Mouse (Mus musculus) neural tube, embryonic 14.5 days (tissue): ENCODE results near the gene Gm572. TPM values are rescaled to one million over a fixed set of nuclear protein-coding genes. Genes with fewer than 3 reads are reported as not detected.

Source experiments
- ATAC-seq: fragments of 200-750 bp; cut with Nextera tagmentation; 2 replicates; pipeline ENCODE4 v1.8.0; 2017; ENCODE audit warnings: low read depth, mild to moderate bottlenecking, moderate TSS enrichment, moderate library complexity
- H3K27ac ChIP-seq: fragments of 300-500 bp; sonication (generic); 2 replicates; pipeline ENCODE4 v1.5.1; 2014; ENCODE audit warnings: low read depth, mild to moderate bottlenecking, control low read depth, low read length, moderate library complexity, mixed read lengths
- H3K27me3 ChIP-seq: fragments of 300-500 bp; sonication (generic); 2 replicates; pipeline ENCODE4 v1.6.1; 2014; ENCODE audit warnings: low read length; ENCODE audit not compliant: control insufficient read depth, insufficient read depth
- H3K36me3 ChIP-seq: fragments of 300-500 bp; sonication (generic); 2 replicates; pipeline ENCODE4 v1.6.1; 2014; ENCODE audit warnings: low read length, mixed read lengths; ENCODE audit not compliant: control insufficient read depth, insufficient read depth
- H3K4me1 ChIP-seq: fragments of 300-500 bp; sonication (generic); 2 replicates; pipeline ENCODE4 v1.6.1; 2014; ENCODE audit warnings: low read length; ENCODE audit not compliant: control insufficient read depth, insufficient read depth
- H3K4me2 ChIP-seq: fragments of 300-500 bp; sonication (generic); 2 replicates; pipeline ENCODE4 v1.6.1; 2014; ENCODE audit warnings: mild to moderate bottlenecking, low read depth, low read length, control low read depth
- H3K4me3 ChIP-seq: fragments of 300-500 bp; sonication (generic); 2 replicates; pipeline ENCODE4 v1.5.1; 2014; ENCODE audit warnings: low read depth, low read length, control low read depth, mixed read lengths
- H3K9ac ChIP-seq: fragments of 300-500 bp; sonication (generic); replicated peaks from 2 replicates; pipeline ENCODE4 v1.6.1; 2014; ENCODE audit warnings: low read depth, mild to moderate bottlenecking, control low read depth, low read length, mixed read lengths
- H3K9me3 ChIP-seq: fragments of 300-500 bp; sonication (generic); 2 replicates; pipeline ENCODE4 v1.6.1; 2016; ENCODE audit warnings: low read length; ENCODE audit not compliant: control insufficient read depth
- WGBS: fragments of 180-500 bp; shearing (Covaris S2); extraction: QIAGEN DNeasy Blood & Tissue Kit; methylation state at CpG from one replicate; pipeline ENCODE4 v1.1.7; 2014; 5-methylcytosine and 5-hydroxymethylcytosine counted together
- polyA plus RNA-seq: library from polyadenylated mRNA; unstranded; fragments of >200 nt; fragmentation: Nextera tagmentation; extraction: Ambion mirVana; gene quantifications from 2 replicates; pipeline ENCODE4 v1.2.1, GENCODE M21; 2014

Gene Gm572
- polyA plus RNA-seq, 1 experiment from 2014 or later: not detected

GRCm38 (mm10) chr4:148632013-148632692 lies 11.0 kb upstream of the Gm572 start:
- Histone ChIP-seq H3K9me3 (no peaks in the 10 kb centered on the region), H3K4me1 (0 out of 2 replicates have a peak, but pooled peaks cover 2% of the 10 kb centered on the region), H3K36me3 (no peaks in the 10 kb centered on the region), H3K4me2 (no peak overlapping the region), H3K27ac (no peak overlapping the region), H3K4me3 (no peak overlapping the region), H3K9ac (no peak overlapping the region), H3K27me3 (no peaks in the 10 kb centered on the region)
- 78% methylated on average over 3 of the region's 3 CpGs for WGBS
- ATAC-seq: no peak

- no peak for ATAC-seq
- H3K9ac ChIP-seq: no peak overlapping the region
- H3K4me3 ChIP-seq: no peak overlapping the region
- H3K36me3 ChIP-seq: no peaks in the 10 kb centered on the region
- no peak overlapping the region for H3K4me2 ChIP-seq
- no peaks in the 10 kb centered on the region for H3K4me1 ChIP-seq
- H3K9me3 ChIP-seq: no peaks in the 10 kb centered on the region
- 51% methylated on average over 2 of the region's 2 CpGs for WGBS
- H3K27ac ChIP-seq: no peak overlapping the region
- H3K27me3 ChIP-seq: no peaks in the 10 kb centered on the region
Measured at GRCm38 (mm10) chr4:148633395-148634061, 9.6 kb upstream of the Gm572 start.

GRCm38 (mm10) chr4:148635309-148635708 lies 7.8 kb upstream of the Gm572 start:
- no peak for ATAC-seq
- no peak overlapping the region for H3K9ac ChIP-seq
- H3K9me3 ChIP-seq: no peaks in the 10 kb centered on the region
- no peak overlapping the region for H3K27ac ChIP-seq
- H3K36me3 ChIP-seq: no peaks in the 10 kb centered on the region
- H3K4me2 ChIP-seq: no peak overlapping the region
- H3K4me1 ChIP-seq: no peaks in the 10 kb centered on the region
- 74% methylated on average over 2 of the region's 2 CpGs for WGBS
- no peaks in the 10 kb centered on the region for H3K27me3 ChIP-seq
- no peak overlapping the region for H3K4me3 ChIP-seq

DNA sequence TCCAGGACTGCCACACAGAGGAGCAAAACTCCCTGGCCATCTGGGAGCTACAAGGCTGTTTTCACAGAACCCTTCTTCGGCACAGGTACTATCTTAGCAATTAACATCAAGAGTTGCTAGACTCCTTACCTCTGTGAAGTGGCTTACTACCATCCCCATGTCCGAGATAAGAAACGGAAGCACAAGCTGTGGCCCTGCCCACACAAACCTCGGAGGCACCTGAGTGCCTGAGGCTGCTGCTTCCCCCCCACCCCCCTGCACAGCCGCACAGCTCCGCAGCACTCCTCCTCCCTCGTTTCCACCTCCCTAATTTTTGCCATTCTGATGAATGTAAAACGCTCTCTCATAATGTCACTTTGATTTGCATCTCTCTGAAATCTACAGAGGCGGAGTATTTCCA lies 4.8 kb upstream of the Gm572 start:
- no peak overlapping the region for H3K9ac ChIP-seq
- H3K27ac ChIP-seq: no peak overlapping the region
- H3K36me3 ChIP-seq: no peaks in the 10 kb centered on the region
- H3K4me3 ChIP-seq: no peak overlapping the region
- H3K9me3 ChIP-seq: no peaks in the 10 kb centered on the region
- no peaks in the 10 kb centered on the region for H3K4me1 ChIP-seq
- no peak for ATAC-seq
- H3K4me2 ChIP-seq: no peak overlapping the region
- no peaks in the 10 kb centered on the region for H3K27me3 ChIP-seq
- 59% methylated on average over 9 of the region's 9 CpGs for WGBS

DNA sequence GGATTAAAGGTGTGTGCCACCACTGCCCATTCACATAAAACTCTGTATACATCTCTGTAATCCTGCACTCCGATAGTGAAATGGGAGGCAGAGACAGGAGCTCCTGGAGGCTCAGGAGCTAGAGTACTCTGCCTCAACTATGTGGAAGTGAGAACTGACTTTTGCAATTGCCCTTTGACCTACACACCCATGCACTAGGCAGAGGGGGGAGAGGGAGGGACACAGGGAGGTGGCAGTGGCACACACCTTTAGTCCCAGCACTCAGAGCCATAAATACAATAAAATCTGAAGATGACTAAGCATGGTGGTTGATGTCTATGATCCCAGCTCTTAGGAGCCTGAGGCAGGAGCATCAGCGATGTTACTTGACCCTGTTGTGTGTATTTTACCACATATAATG lies 3.7 kb upstream of the Gm572 start:
- no peaks in the 10 kb centered on the region for H3K27me3 ChIP-seq
- H3K4me1 ChIP-seq: no peaks in the 10 kb centered on the region
- no peak overlapping the region for H3K9ac ChIP-seq
- H3K9me3 ChIP-seq: no peaks in the 10 kb centered on the region
- WGBS: 92% methylated on average over 2 of the region's 2 CpGs
- no peak for ATAC-seq
- H3K36me3 ChIP-seq: no peaks in the 10 kb centered on the region
- H3K4me2 ChIP-seq: no peak overlapping the region
- H3K27ac ChIP-seq: no peak overlapping the region
- no peak overlapping the region for H3K4me3 ChIP-seq

GRCm38 (mm10) chr4:148641121-148641520 lies 2.0 kb upstream of the Gm572 start:
- H3K9me3 ChIP-seq: no peaks in the 10 kb centered on the region
- no peaks in the 10 kb centered on the region for H3K27me3 ChIP-seq
- no peak overlapping the region for H3K4me2 ChIP-seq
- H3K9ac ChIP-seq: no peak overlapping the region
- no peaks in the 10 kb centered on the region for H3K4me1 ChIP-seq
- no peak for ATAC-seq
- WGBS: 76% methylated on average over 5 of the region's 5 CpGs
- no peaks in the 10 kb centered on the region for H3K36me3 ChIP-seq
- H3K4me3 ChIP-seq: no peak overlapping the region
- no peak overlapping the region for H3K27ac ChIP-seq

DNA sequence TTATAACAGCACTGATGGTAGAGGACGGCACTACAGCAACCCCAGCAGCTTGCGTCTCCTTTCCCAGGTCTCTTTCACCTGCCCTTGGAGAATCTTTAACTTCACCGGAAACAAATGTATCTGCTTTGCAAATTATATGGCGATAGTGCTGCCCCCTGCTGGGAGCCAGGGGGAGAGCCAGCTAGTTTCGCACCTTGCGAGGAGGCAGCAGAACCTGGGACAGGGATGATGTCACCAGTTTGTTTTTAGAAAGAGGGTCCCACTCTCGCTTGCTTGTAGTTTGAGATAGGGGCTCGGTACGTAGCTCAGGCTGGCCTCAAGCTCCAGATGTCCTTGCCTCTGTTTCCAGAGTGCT lies 1.0 kb downstream of the Gm572 start:
- H3K27me3 ChIP-seq: no peaks in the 10 kb centered on the region
- H3K4me2 ChIP-seq: peak overlapping the region; percentile 32; the same call in 1 of the 2 replicates
- ATAC-seq: 0 out of 2 replicates have a peak, but pooled peaks have one; percentile 31
- H3K27ac ChIP-seq: no peak overlapping the region
- WGBS: 5% methylated on average over 9 of the region's 9 CpGs
- no peaks in the 10 kb centered on the region for H3K9me3 ChIP-seq
- H3K36me3 ChIP-seq: no peaks in the 10 kb centered on the region
- H3K9ac ChIP-seq: no peak overlapping the region
- no peak overlapping the region for H3K4me3 ChIP-seq
- H3K4me1 ChIP-seq: no peaks in the 10 kb centered on the region

- no peaks in the 10 kb centered on the region for H3K4me1 ChIP-seq
- H3K9ac ChIP-seq: no peak overlapping the region
- H3K9me3 ChIP-seq: no peaks in the 10 kb centered on the region
- no peak overlapping the region for H3K27ac ChIP-seq
- H3K4me2 ChIP-seq: no peak overlapping the region
- ATAC-seq: no peak
- no peak overlapping the region for H3K4me3 ChIP-seq
- H3K36me3 ChIP-seq: no peaks in the 10 kb centered on the region
- H3K27me3 ChIP-seq: no peaks in the 10 kb centered on the region
- WGBS: 93% methylated on average over 6 of the region's 6 CpGs
Measured at GRCm38 (mm10) chr4:148644926-148645325, 1.8 kb downstream of the Gm572 start.

GRCm38 (mm10) chr4:148646616-148647015 lies 3.5 kb downstream of the Gm572 start:
- Histone ChIP-seq H3K27ac (no peak overlapping the region), H3K4me2 (no peak overlapping the region), H3K27me3 (no peaks in the 10 kb centered on the region), H3K9me3 (no peaks in the 10 kb centered on the region), H3K9ac (no peak overlapping the region), H3K4me3 (no peak overlapping the region), H3K4me1 (no peaks in the 10 kb centered on the region), H3K36me3 (no peaks in the 10 kb centered on the region)
- WGBS: 68% methylated on average over 11 of the region's 11 CpGs
- no peak for ATAC-seq
